Mouse (Mus musculus): ENCODE results near the gene Tnfsf12.

- TF ChIP-seq POLR2A (IDR thresholded peaks at IDR 0.05; ENCODE audit: low read depth, low read length) (no peak), CTCF (IDR thresholded peaks at IDR 0.05; ENCODE audit: extremely low read depth, insufficient read length, insufficient replicate concordance, low read depth, low read length) (no peak)
Observed at GRCm38 (mm10) chr11:69720852-69721251, 25.2 kb upstream of the Tnfsf12 start.
